Mouse (Mus musculus) thymus, adult 2 months (tissue): Measurements from ENCODE around the gene Cage1. TPM values are rescaled to one million over a fixed set of nuclear protein-coding genes. Genes with fewer than 3 reads are reported as not detected.
A peak's percentile ranks its signal among the peaks of the same experiment; 100 is the strongest.

Source experiments
- DNase-seq: peaks from one replicate; pipeline ENCODE4 v3.0.0; 2021
- H3K27ac ChIP-seq: fragments of 200-500 bp; 2 replicates; pipeline ENCODE4 v1.5.1; 2012; ENCODE audit warnings: low read length, control low read depth; ENCODE audit not compliant: control insufficient read depth, insufficient read depth
- H3K27me3 ChIP-seq: fragments of 200-500 bp; 2 replicates; pipeline ENCODE4 v1.6.1; 2012; ENCODE audit warnings: mild to moderate bottlenecking, low read length, moderate library complexity, mixed read lengths; ENCODE audit not compliant: control insufficient read depth, insufficient read depth
- H3K36me3 ChIP-seq: fragments of 200-500 bp; 2 replicates; pipeline ENCODE4 v1.6.1; 2012; ENCODE audit warnings: mild to moderate bottlenecking, low read length, moderate library complexity; ENCODE audit not compliant: control insufficient read depth, insufficient read depth
- H3K4me1 ChIP-seq: fragments of 200-500 bp; replicated peaks from 2 replicates; pipeline ENCODE4 v1.6.1; 2012; ENCODE audit warnings: low read length; ENCODE audit not compliant: control insufficient read depth, insufficient read depth
- H3K4me3 ChIP-seq: fragments of 200-500 bp; 2 replicates; pipeline ENCODE4 v1.5.1; 2012; ENCODE audit warnings: mild to moderate bottlenecking, low read length, control low read depth, moderate library complexity; ENCODE audit not compliant: control insufficient read depth, insufficient read depth
- CTCF ChIP-seq: fragments of 200-500 bp; IDR thresholded peaks from 2 replicates; pipeline ENCODE4 v1.5.1; 2012; ENCODE audit warnings: mild to moderate bottlenecking, control low read depth, low read length, moderate library complexity, borderline replicate concordance; ENCODE audit not compliant: control insufficient read depth, poor library complexity, insufficient read depth; ENCODE audit errors: extremely low read depth
- POLR2A ChIP-seq: fragments of 200-500 bp; IDR thresholded peaks from 2 replicates; pipeline ENCODE4 v1.6.1; 2012; ENCODE audit warnings: mild to moderate bottlenecking, low read length, control low read depth, moderate library complexity; ENCODE audit not compliant: control insufficient read depth, poor library complexity, insufficient read depth; ENCODE audit errors: extremely low read depth
- WGBS: fragments of 180-500 bp; shearing (Covaris S2); methylation state at CpG from one replicate; pipeline ENCODE4 v1.1.7; 2018; 5-methylcytosine and 5-hydroxymethylcytosine counted together
- polyA plus RNA-seq: library from polyadenylated mRNA; depleted of rRNA; stranded (reverse); fragments of >200 nt; gene quantifications from 2 replicates; pipeline ENCODE4 v1.2.3, GENCODE M21; 2012

The Cage1 gene
- polyA plus RNA-seq, 1 experiment: 0.16 TPM

GRCm38 (mm10) chr13:37994405-37994749, 42.5 kb downstream of the Cage1 start:
- H3K4me3 ChIP-seq: peak overlapping the region; percentile 3; the same call in 1 of the 2 replicates
- no peak for TF ChIP-seq POLR2A
- TF ChIP-seq CTCF: no peak
- H3K27ac ChIP-seq: no peak overlapping the region
- H3K4me1 ChIP-seq: peaks cover 3% of the 10 kb centered on the region
- WGBS: 12% methylated on average over 7 of the region's 7 CpGs
- H3K27me3 ChIP-seq: no peaks in the 10 kb centered on the region
- peaks cover 7% of the 10 kb centered on the region for H3K36me3 ChIP-seq
- no peak for DNase-seq

- TF ChIP-seq CTCF (peak; percentile 45; the same call in 1 of the 2 replicates), POLR2A (peak; percentile 66)
Observed at GRCm38 (mm10) chr13:37993704-37994404, 43.0 kb downstream of the Cage1 start, which contains the start of gene Ssr1. Gene Ssr1, minus strand, starts transcription at chr13:37994217.

GRCm38 (mm10) chr13:37993376-37993703, 43.5 kb downstream of the Cage1 start:
- under 1% methylated on average over 17 of the region's 17 CpGs for WGBS
- peaks cover 16% of the 10 kb centered on the region for H3K36me3 ChIP-seq
- no peaks in the 10 kb centered on the region for H3K27me3 ChIP-seq
- H3K4me3 ChIP-seq: peak overlapping the region; percentile 80
- no peak for DNase-seq
- TF ChIP-seq CTCF (no peak), POLR2A (no peak)
- H3K4me1 ChIP-seq: peaks cover 3% of the 10 kb centered on the region
- no peak overlapping the region for H3K27ac ChIP-seq

More at GRCm38 (mm10) chr13:37993704-37994404, 43.0 kb downstream of the Cage1 start, which contains the start of gene Ssr1:
- DNase-seq: peak; percentile 97
- Histone ChIP-seq H3K4me1 (peaks cover 3% of the 10 kb centered on the region), H3K4me3 (peak within 1 kb of the TSS; percentile 80), H3K27me3 (no peaks in the 10 kb centered on the region), H3K27ac (no peak within 1 kb of the TSS), H3K36me3 (peaks cover 10% of the 10 kb centered on the region)
- WGBS: under 1% methylated on average over 86 of the region's 89 CpGs

GRCm38 (mm10) chr13:37992638-37993371, 44.1 kb downstream of the Cage1 start:
- Histone ChIP-seq H3K36me3 (peaks cover 20% of the 10 kb centered on the region), H3K4me3 (no peak overlapping the region), H3K27ac (no peak overlapping the region), H3K4me1 (peaks cover 3% of the 10 kb centered on the region), H3K27me3 (no peaks in the 10 kb centered on the region)
- TF ChIP-seq CTCF: no peak
- no peak for TF ChIP-seq POLR2A
- 12% methylated on average over 10 of the region's 10 CpGs for WGBS
- no peak for DNase-seq

- 95% methylated on average over 8 of the region's 8 CpGs for WGBS
- H3K4me1 ChIP-seq: peaks cover 3% of the 10 kb centered on the region
- H3K4me3 ChIP-seq: no peak overlapping the region
- TF ChIP-seq CTCF (no peak), POLR2A (no peak)
- no peak for DNase-seq
- H3K27ac ChIP-seq: no peak overlapping the region
- no peaks in the 10 kb centered on the region for H3K27me3 ChIP-seq
- H3K36me3 ChIP-seq: peaks cover 44% of the 10 kb centered on the region
Observed at GRCm38 (mm10) chr13:37989701-37990100, 47.2 kb downstream of the Cage1 start.

GRCm38 (mm10) chr13:37986166-37986565, 50.7 kb downstream of the Cage1 start:
- TF ChIP-seq POLR2A (no peak), CTCF (no peak)
- 96% methylated on average over 10 of the region's 10 CpGs for WGBS
- no peaks in the 10 kb centered on the region for H3K4me1 ChIP-seq
- H3K4me3 ChIP-seq: no peak overlapping the region
- DNase-seq: no peak
- H3K36me3 ChIP-seq: peaks cover 79% of the 10 kb centered on the region
- H3K27me3 ChIP-seq: no peaks in the 10 kb centered on the region
- H3K27ac ChIP-seq: no peak overlapping the region

GRCm38 (mm10) chr13:37981063-37981462, 55.8 kb downstream of the Cage1 start:
- TF ChIP-seq CTCF (no peak), POLR2A (no peak)
- peaks cover 85% of the 10 kb centered on the region for H3K36me3 ChIP-seq
- no peak overlapping the region for H3K27ac ChIP-seq
- no peak overlapping the region for H3K4me3 ChIP-seq
- 93% methylated on average over 5 of the region's 5 CpGs for WGBS
- H3K4me1 ChIP-seq: no peaks in the 10 kb centered on the region
- H3K27me3 ChIP-seq: no peaks in the 10 kb centered on the region
- DNase-seq: no peak
